Mouse (Mus musculus) liver, embryonic 14.5 days (tissue): ENCODE results near the gene E130308A19Rik. TPM values are rescaled to one million over a fixed set of nuclear protein-coding genes. Genes with fewer than 3 reads are reported as not detected.

ENCODE experiments used
- ATAC-seq: fragments of 200-750 bp; cut with Nextera tagmentation; 2 replicates; pipeline ENCODE4 v1.8.0; 2017; ENCODE audit warnings: moderate number of reproducible peaks, mild to moderate bottlenecking, moderate library complexity; ENCODE audit not compliant: insufficient read depth
- DNase-seq, 3 experiments: peaks; one replicate each; pipeline ENCODE4 v3.0.0-alpha.2; 2012 to 2013; ENCODE audit warnings: low read depth in 3 of 3, low spot score in 3 of 3
- H3K27ac ChIP-seq: fragments of 300-500 bp; sonication (generic); 2 replicates; pipeline ENCODE4 v1.5.1; 2014; ENCODE audit warnings: moderate library complexity, mild to moderate bottlenecking, control low read depth, inconsistent platforms
- H3K27me3 ChIP-seq: fragments of 300-500 bp; sonication (generic); 2 replicates; pipeline ENCODE4 v1.6.1; 2014; ENCODE audit warnings: mild to moderate bottlenecking, low read length, moderate library complexity; ENCODE audit not compliant: control insufficient read depth, insufficient read depth
- H3K36me3 ChIP-seq: fragments of 300-500 bp; sonication (generic); replicated peaks from 2 replicates; pipeline ENCODE4 v1.6.1; 2014; ENCODE audit warnings: low read depth; ENCODE audit not compliant: control insufficient read depth, insufficient read depth
- H3K4me1 ChIP-seq, 2 experiments: fragments of 200-500 bp in 1 of 2; fragments of 300-500 bp in 1 of 2; sonication (generic) in 1 of 2; replicated peaks; 2 replicates each; pipeline ENCODE4 v1.6.1; 2012 to 2014; ENCODE audit warnings: antibody characterized with exemption in 1 of 2, inconsistent platforms in 1 of 2, low read length in 1 of 2; ENCODE audit not compliant: control insufficient read depth in 2 of 2, insufficient read depth in 2 of 2
- H3K4me2 ChIP-seq: fragments of 300-500 bp; sonication (generic); 2 replicates; pipeline ENCODE4 v1.6.1; 2014; ENCODE audit warnings: low read depth, mild to moderate bottlenecking, control low read depth, moderate library complexity
- H3K4me3 ChIP-seq, 2 experiments: fragments of 200-500 bp in 1 of 2; fragments of 300-500 bp in 1 of 2; sonication (generic) in 1 of 2; 2 replicates each; pipeline ENCODE4 v1.5.1; 2012 to 2014; ENCODE audit warnings: low read depth in 2 of 2, low read length in 2 of 2, mild to moderate bottlenecking in 2 of 2, control low read depth in 1 of 2, inconsistent platforms in 1 of 2, moderate library complexity in 1 of 2; ENCODE audit not compliant: insufficient read depth in 1 of 2
- H3K9ac ChIP-seq: fragments of 300-500 bp; sonication (generic); replicated peaks from 2 replicates; pipeline ENCODE4 v1.6.1; 2014; ENCODE audit warnings: mild to moderate bottlenecking, control low read depth, moderate library complexity
- H3K9me3 ChIP-seq: fragments of 300-500 bp; sonication (generic); 2 replicates; pipeline ENCODE4 v1.6.1; 2016; ENCODE audit warnings: low read length, mixed read lengths; ENCODE audit not compliant: control insufficient read depth
- CTCF ChIP-seq: IDR thresholded peaks from 2 replicates; pipeline ENCODE4 v1.5.1; 2016; ENCODE audit warnings: antibody characterized with exemption, low read depth, control low read depth
- EP300 ChIP-seq: IDR thresholded peaks from 2 replicates; pipeline ENCODE4 v1.6.1; 2016; ENCODE audit warnings: antibody characterized with exemption, low read depth
- WGBS: fragments of 180-500 bp; shearing (Covaris S2); extraction: QIAGEN DNeasy Blood & Tissue Kit; methylation state at CpG from one replicate; pipeline ENCODE4 v1.1.7; 2014; ENCODE audit not compliant: insufficient replicate concordance; 5-methylcytosine and 5-hydroxymethylcytosine counted together
- polyA plus RNA-seq, 2 experiments: library from polyadenylated mRNA; depleted of rRNA in 1 of 2; stranded (reverse) in 1 of 2; unstranded in 1 of 2; fragments of >200 nt; fragmentation: Nextera tagmentation in 1 of 2; extraction: Ambion mirVana in 1 of 2; gene quantifications; 2 replicates each; pipeline versions ENCODE4 v1.2.1 to v1.2.3; 2012 to 2014

The E130308A19Rik gene
- polyA plus RNA-seq, 2 experiments: 2.8 to 5.7 TPM

DNA sequence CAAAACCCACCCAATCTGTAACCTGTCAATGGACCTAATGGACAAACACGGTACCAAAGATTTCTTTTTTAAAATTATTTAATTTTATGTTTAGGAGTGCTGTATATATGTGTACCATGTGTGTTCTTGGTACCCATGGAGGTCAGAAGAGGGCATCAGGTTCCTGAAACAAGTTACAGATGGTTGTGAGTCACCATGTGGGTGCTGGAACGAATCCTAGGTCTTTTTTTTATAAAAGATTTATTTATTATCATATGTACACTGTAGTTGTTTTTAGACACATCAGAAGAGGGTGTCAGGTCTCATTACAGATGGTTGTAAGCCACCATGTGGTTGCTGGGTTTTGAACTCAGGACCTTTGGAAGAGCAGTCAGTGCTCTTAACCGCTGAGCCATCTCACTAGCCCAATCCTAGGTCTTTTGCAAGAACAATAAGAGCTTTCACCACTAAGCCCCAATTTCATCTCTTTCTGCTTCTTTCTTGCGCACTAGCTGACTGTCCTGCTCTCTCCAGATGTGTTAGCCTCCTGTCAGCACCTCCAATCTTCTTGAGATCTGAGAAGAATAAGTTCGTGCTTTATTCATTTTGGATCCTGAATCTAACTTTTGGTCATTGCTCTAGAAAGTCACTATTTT is 6.3 kb upstream of the E130308A19Rik start:
- WGBS: 74% methylated on average over 5 of the region's 5 CpGs
- no peak for DNase-seq

DNA sequence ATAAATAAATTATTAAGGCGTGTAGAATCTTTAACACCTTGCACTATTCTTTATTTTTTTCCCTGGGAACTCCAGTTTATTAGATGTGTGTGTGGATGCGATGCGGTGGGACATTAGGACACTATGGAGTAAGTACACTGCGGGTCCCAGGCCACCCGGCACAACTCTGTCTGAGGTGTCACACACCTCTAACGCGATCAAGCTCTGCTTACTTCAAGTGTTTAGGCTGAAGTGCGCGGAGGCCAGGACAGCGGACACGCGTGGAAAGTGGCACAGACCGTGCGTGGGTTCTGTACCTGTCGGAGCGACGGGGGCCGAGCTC is 374 bp upstream of the E130308A19Rik start:
- TF ChIP-seq CTCF (no peak), EP300 (no peak)
- WGBS: 2% methylated on average over 18 of the region's 18 CpGs
- Histone ChIP-seq H3K27ac (peak overlapping the region; percentile 3; the same call in 1 of the 2 replicates), H3K4me1 (peaks cover 4% of the 10 kb centered on the region in 2 experiments; a peak in 3 of 4 replicates), H3K27me3 (no peaks in the 10 kb centered on the region), H3K9ac (peak overlapping the region; percentile 65), H3K4me2 (peak overlapping the region; percentile 89), H3K36me3 (no peaks in the 10 kb centered on the region), H3K9me3 (no peaks in the 10 kb centered on the region), H3K4me3 (peak overlapping the region; percentile 80 to 89)
- ATAC-seq (peak; percentile 60), DNase-seq (no peak)

More for the DNA sequence above, 6.3 kb upstream of the E130308A19Rik start:
- no peaks in the 10 kb centered on the region for H3K4me1 ChIP-seq
- no peak for ATAC-seq
- no peak overlapping the region for H3K4me2 ChIP-seq
- no peaks in the 10 kb centered on the region for H3K9me3 ChIP-seq
- no peaks in the 10 kb centered on the region for H3K27me3 ChIP-seq
- TF ChIP-seq EP300 (no peak), CTCF (no peak)
- H3K36me3 ChIP-seq: no peaks in the 10 kb centered on the region
- no peak overlapping the region for H3K9ac ChIP-seq
- H3K27ac ChIP-seq: no peak overlapping the region
- no peak overlapping the region for H3K4me3 ChIP-seq

DNA sequence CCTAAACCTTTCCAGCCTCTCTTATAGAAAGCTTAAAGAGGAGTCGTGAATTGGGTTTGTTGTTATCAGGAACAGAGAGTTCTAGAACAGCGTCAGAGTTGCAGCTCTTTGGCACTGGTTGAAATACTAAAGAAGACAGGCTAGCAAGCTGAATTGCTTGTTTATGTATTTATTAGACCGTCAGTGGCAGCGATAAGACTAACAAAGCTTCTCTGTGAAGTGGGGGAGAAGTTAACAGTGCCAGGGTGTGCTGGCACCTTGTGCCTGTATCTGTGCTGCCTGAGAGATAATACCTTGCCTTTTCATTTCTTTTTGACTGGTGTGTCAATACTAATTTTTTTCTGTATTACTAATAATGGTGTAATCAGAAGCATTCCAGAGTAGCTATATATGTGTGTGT is 2.2 kb downstream of the E130308A19Rik start:
- H3K4me3 ChIP-seq: no peak overlapping the region
- TF ChIP-seq CTCF (no peak), EP300 (no peak)
- H3K27me3 ChIP-seq: no peaks in the 10 kb centered on the region
- 42% methylated on average over 4 of the region's 4 CpGs for WGBS
- H3K4me1 ChIP-seq: peaks cover 6 to 8% of the 10 kb centered on the region in 2 experiments
- H3K9me3 ChIP-seq: no peaks in the 10 kb centered on the region
- ATAC-seq: no peak
- H3K27ac ChIP-seq: no peak overlapping the region
- H3K4me2 ChIP-seq: 0 out of 2 replicates have a peak overlapping the region, but pooled peaks have one; percentile 3
- H3K9ac ChIP-seq: no peak overlapping the region
- no peak for DNase-seq
- no peaks in the 10 kb centered on the region for H3K36me3 ChIP-seq

DNA sequence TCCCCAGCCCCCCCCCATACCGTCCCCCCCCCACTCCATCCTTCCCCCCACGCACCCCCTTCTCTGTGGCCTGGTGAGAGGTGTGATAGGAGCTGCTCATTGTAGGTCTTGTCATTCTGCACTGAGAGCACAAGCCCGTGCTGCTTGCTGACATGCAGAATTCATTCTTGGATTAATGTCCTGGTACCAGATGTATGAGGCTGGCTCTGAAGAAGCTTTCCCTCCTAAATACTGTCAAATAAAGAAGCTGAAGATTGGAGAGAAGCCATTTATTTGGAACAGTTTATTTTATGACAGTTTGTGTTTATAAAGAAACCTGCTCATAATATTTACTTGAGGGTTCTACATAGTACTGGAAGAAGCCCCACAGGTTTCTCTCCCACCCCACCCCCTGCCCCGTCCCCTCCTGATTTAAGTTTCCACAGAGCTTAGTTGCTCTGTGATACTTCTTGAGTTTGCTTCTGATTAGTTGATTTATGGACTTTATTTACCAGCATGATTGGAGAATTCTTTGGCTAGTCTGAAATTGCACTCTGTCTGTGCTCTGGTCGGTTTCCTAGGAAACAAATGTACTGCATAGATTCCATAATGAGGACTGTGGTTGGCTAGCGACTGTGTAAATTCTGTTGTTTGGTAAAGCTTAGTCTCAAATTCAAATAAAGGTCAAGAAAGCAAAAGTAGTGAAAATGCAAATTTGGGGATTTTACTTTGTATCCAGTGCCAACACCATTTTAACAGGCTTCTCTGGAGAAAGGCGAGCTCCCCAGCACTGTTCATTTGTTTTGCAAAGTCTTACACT is 3.3 kb downstream of the E130308A19Rik start:
- DNase-seq (no peak), ATAC-seq (no peak)
- H3K27me3 ChIP-seq: no peaks in the 10 kb centered on the region
- peaks cover 6 to 8% of the 10 kb centered on the region in 2 experiments for H3K4me1 ChIP-seq
- no peak overlapping the region for H3K4me2 ChIP-seq
- no peak overlapping the region for H3K27ac ChIP-seq
- H3K4me3 ChIP-seq: no peak overlapping the region
- H3K36me3 ChIP-seq: no peaks in the 10 kb centered on the region
- no peak overlapping the region for H3K9ac ChIP-seq
- no peak for TF ChIP-seq CTCF
- no peak for TF ChIP-seq EP300
- WGBS: 44% methylated on average over 7 of the region's 7 CpGs
- no peaks in the 10 kb centered on the region for H3K9me3 ChIP-seq

DNA sequence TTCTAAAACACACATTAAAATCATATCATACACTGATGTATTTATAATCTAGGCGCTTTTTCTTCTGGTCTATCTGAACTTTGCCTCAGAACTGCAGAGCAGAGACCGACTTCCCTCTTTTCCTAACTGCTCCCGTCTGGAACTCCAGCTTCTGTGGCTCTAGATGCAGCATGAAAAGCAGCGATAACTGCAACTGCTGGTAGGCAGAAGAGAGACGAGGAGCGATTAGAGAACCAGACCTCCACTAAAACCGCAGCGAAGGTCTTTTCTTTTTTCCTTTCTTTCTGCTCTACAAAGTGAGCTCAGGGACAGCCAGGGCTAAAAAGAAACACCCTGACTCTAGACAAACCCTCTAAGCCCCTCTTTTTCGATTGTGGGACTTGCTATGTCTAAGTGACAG is 4.1 kb downstream of the E130308A19Rik start:
- TF ChIP-seq CTCF: no peak
- peak; percentile 38; the same call in 1 of the 2 replicates for TF ChIP-seq EP300
- no peak overlapping the region for H3K4me3 ChIP-seq
- ATAC-seq: no peak
- peak overlapping the region; percentile 13 for H3K4me2 ChIP-seq
- no peak overlapping the region; the same call in 1 of the 2 replicates for H3K9ac ChIP-seq
- WGBS: 41% methylated on average over 9 of the region's 9 CpGs
- H3K9me3 ChIP-seq: no peaks in the 10 kb centered on the region
- no peak overlapping the region for H3K27ac ChIP-seq
- H3K27me3 ChIP-seq: no peaks in the 10 kb centered on the region
- H3K36me3 ChIP-seq: no peaks in the 10 kb centered on the region
- peaks cover 6 to 8% of the 10 kb centered on the region in 2 experiments for H3K4me1 ChIP-seq
- DNase-seq: no peak
